Mouse (Mus musculus): ENCODE results near the gene Arhgap10. TPM values are rescaled to one million over a fixed set of nuclear protein-coding genes. Genes with fewer than 3 reads are reported as not detected.

The Arhgap10 gene
- polyA plus RNA-seq, 1 experiment from 2014 or later: 19.7 TPM

- Histone ChIP-seq H3K4me2 (replicated peaks; ENCODE audit: low read depth) (no peak overlapping the region), H3K9me3 (ENCODE audit: control insufficient read depth) (peaks cover 5% of the 10 kb centered on the region; the same call in 1 of the 2 replicates), H3K27ac (ENCODE audit: low read depth, low read length) (no peak overlapping the region), H3K4me1 (replicated peaks; ENCODE audit: control insufficient read depth, insufficient read depth, low read length) (no peaks in the 10 kb centered on the region), H3K27me3 (replicated peaks; ENCODE audit: control insufficient read depth, insufficient read depth, low read length) (no peaks in the 10 kb centered on the region), H3K9ac (ENCODE audit: low read depth, low read length) (no peak overlapping the region), H3K4me3 (ENCODE audit: low read depth, low read length) (no peak overlapping the region), H3K36me3 (ENCODE audit: control insufficient read depth, insufficient read depth) (peaks cover 25% of the 10 kb centered on the region)
- ATAC-seq: no peak
- 93% methylated on average over 3 of the region's 3 CpGs for WGBS
- TF ChIP-seq CTCF (IDR thresholded peaks at IDR 0.05; ENCODE audit: low read depth): no peak
These were observed 115.8 kb downstream of the Arhgap10 start for GRCm38 (mm10) chr8:77401934-77402333.

- Histone ChIP-seq H3K4me2 (replicated peaks; ENCODE audit: low read depth) (no peak overlapping the region), H3K4me1 (replicated peaks; ENCODE audit: control insufficient read depth, insufficient read depth, low read length) (no peaks in the 10 kb centered on the region), H3K27me3 (replicated peaks; ENCODE audit: control insufficient read depth, insufficient read depth, low read length) (no peaks in the 10 kb centered on the region), H3K4me3 (ENCODE audit: low read depth, low read length) (no peak overlapping the region), H3K9ac (ENCODE audit: low read depth, low read length) (no peak overlapping the region), H3K36me3 (ENCODE audit: control insufficient read depth, insufficient read depth) (peaks cover 33% of the 10 kb centered on the region), H3K27ac (ENCODE audit: low read depth, low read length) (no peak overlapping the region), H3K9me3 (ENCODE audit: control insufficient read depth) (peaks cover 5% of the 10 kb centered on the region; the same call in 1 of the 2 replicates)
- WGBS: 84% methylated on average over 5 of the region's 5 CpGs
- no peak for ATAC-seq
- TF ChIP-seq CTCF (IDR thresholded peaks at IDR 0.05; ENCODE audit: low read depth): no peak
These were observed 116.6 kb downstream of the Arhgap10 start for GRCm38 (mm10) chr8:77401140-77401539.

GRCm38 (mm10) chr8:77384080-77384479, 133.7 kb downstream of the Arhgap10 start:
- no peak overlapping the region for H3K4me2 ChIP-seq (replicated peaks; ENCODE audit: low read depth)
- no peak for TF ChIP-seq CTCF (IDR thresholded peaks at IDR 0.05; ENCODE audit: low read depth)
- no peak overlapping the region for H3K27ac ChIP-seq (ENCODE audit: low read depth, low read length)
- no peaks in the 10 kb centered on the region for H3K4me1 ChIP-seq (replicated peaks; ENCODE audit: control insufficient read depth, insufficient read depth, low read length)
- peaks cover 33% of the 10 kb centered on the region for H3K36me3 ChIP-seq (ENCODE audit: control insufficient read depth, insufficient read depth)
- 88% methylated on average over 6 of the region's 6 CpGs for WGBS
- H3K9me3 ChIP-seq (ENCODE audit: control insufficient read depth): no peaks in the 10 kb centered on the region
- ATAC-seq: no peak
- no peak overlapping the region for H3K9ac ChIP-seq (ENCODE audit: low read depth, low read length)
- no peak overlapping the region for H3K4me3 ChIP-seq (ENCODE audit: low read depth, low read length)
- H3K27me3 ChIP-seq (replicated peaks; ENCODE audit: control insufficient read depth, insufficient read depth, low read length): no peaks in the 10 kb centered on the region

GRCm38 (mm10) chr8:77383671-77384070, 134.1 kb downstream of the Arhgap10 start:
- Histone ChIP-seq H3K36me3 (ENCODE audit: control insufficient read depth, insufficient read depth) (peaks cover 35% of the 10 kb centered on the region), H3K4me1 (replicated peaks; ENCODE audit: control insufficient read depth, insufficient read depth, low read length) (no peaks in the 10 kb centered on the region), H3K4me3 (ENCODE audit: low read depth, low read length) (no peak overlapping the region), H3K9ac (ENCODE audit: low read depth, low read length) (no peak overlapping the region), H3K27ac (ENCODE audit: low read depth, low read length) (no peak overlapping the region), H3K27me3 (replicated peaks; ENCODE audit: control insufficient read depth, insufficient read depth, low read length) (no peaks in the 10 kb centered on the region), H3K4me2 (replicated peaks; ENCODE audit: low read depth) (no peak overlapping the region), H3K9me3 (ENCODE audit: control insufficient read depth) (no peaks in the 10 kb centered on the region)
- WGBS: 82% methylated on average over 8 of the region's 8 CpGs
- no peak for TF ChIP-seq CTCF (IDR thresholded peaks at IDR 0.05; ENCODE audit: low read depth)
- no peak for ATAC-seq

GRCm38 (mm10) chr8:77380844-77381243, 136.9 kb downstream of the Arhgap10 start:
- no peak for TF ChIP-seq CTCF (IDR thresholded peaks at IDR 0.05; ENCODE audit: low read depth)
- no peaks in the 10 kb centered on the region for H3K9me3 ChIP-seq (ENCODE audit: control insufficient read depth)
- ATAC-seq: no peak
- H3K27ac ChIP-seq (ENCODE audit: low read depth, low read length): no peak overlapping the region
- no peak overlapping the region for H3K4me3 ChIP-seq (ENCODE audit: low read depth, low read length)
- 71% methylated on average over 6 of the region's 6 CpGs for WGBS
- no peak overlapping the region for H3K9ac ChIP-seq (ENCODE audit: low read depth, low read length)
- H3K4me1 ChIP-seq (replicated peaks; ENCODE audit: control insufficient read depth, insufficient read depth, low read length): no peaks in the 10 kb centered on the region
- H3K36me3 ChIP-seq (ENCODE audit: control insufficient read depth, insufficient read depth): peaks cover 29% of the 10 kb centered on the region
- H3K4me2 ChIP-seq (replicated peaks; ENCODE audit: low read depth): no peak overlapping the region
- no peaks in the 10 kb centered on the region for H3K27me3 ChIP-seq (replicated peaks; ENCODE audit: control insufficient read depth, insufficient read depth, low read length)

GRCm38 (mm10) chr8:77379300-77379699, 138.5 kb downstream of the Arhgap10 start:
- Histone ChIP-seq H3K4me1 (replicated peaks; ENCODE audit: control insufficient read depth, insufficient read depth, low read length) (no peaks in the 10 kb centered on the region), H3K4me3 (ENCODE audit: low read depth, low read length) (no peak overlapping the region), H3K36me3 (ENCODE audit: control insufficient read depth, insufficient read depth) (peaks cover 36% of the 10 kb centered on the region), H3K4me2 (replicated peaks; ENCODE audit: low read depth) (no peak overlapping the region), H3K9me3 (ENCODE audit: control insufficient read depth) (no peaks in the 10 kb centered on the region), H3K27me3 (replicated peaks; ENCODE audit: control insufficient read depth, insufficient read depth, low read length) (no peaks in the 10 kb centered on the region), H3K27ac (ENCODE audit: low read depth, low read length) (no peak overlapping the region), H3K9ac (ENCODE audit: low read depth, low read length) (no peak overlapping the region)
- peak; percentile 73 for TF ChIP-seq CTCF (IDR thresholded peaks at IDR 0.05; ENCODE audit: low read depth)
- ATAC-seq: no peak
- 69% methylated on average over 11 of the region's 11 CpGs for WGBS

GRCm38 (mm10) chr8:77376451-77376853, 141.3 kb downstream of the Arhgap10 start:
- H3K4me3 ChIP-seq (ENCODE audit: low read depth, low read length): no peak overlapping the region
- no peak overlapping the region for H3K9ac ChIP-seq (ENCODE audit: low read depth, low read length)
- no peak for ATAC-seq
- H3K36me3 ChIP-seq (ENCODE audit: control insufficient read depth, insufficient read depth): peaks cover 43% of the 10 kb centered on the region
- H3K4me1 ChIP-seq (replicated peaks; ENCODE audit: control insufficient read depth, insufficient read depth, low read length): no peaks in the 10 kb centered on the region
- H3K27me3 ChIP-seq (replicated peaks; ENCODE audit: control insufficient read depth, insufficient read depth, low read length): no peaks in the 10 kb centered on the region
- no peak overlapping the region for H3K27ac ChIP-seq (ENCODE audit: low read depth, low read length)
- 44% methylated on average over 5 of the region's 5 CpGs for WGBS
- no peak for TF ChIP-seq CTCF (IDR thresholded peaks at IDR 0.05; ENCODE audit: low read depth)
- H3K9me3 ChIP-seq (ENCODE audit: control insufficient read depth): no peaks in the 10 kb centered on the region
- no peak overlapping the region for H3K4me2 ChIP-seq (replicated peaks; ENCODE audit: low read depth)
